Mouse (Mus musculus) B cell, adult 2 months (primary cell): ENCODE results near the gene Ubap1l.

Experiments used
- DNase-seq, 2 experiments: peaks; one replicate each; pipeline ENCODE4 v3.0.0; 2022

Gene Ubap1l

GRCm38 (mm10) chr9:65411326-65411725 is 50.5 kb downstream of the Ubap1l start:
- no peak for DNase-seq

GRCm38 (mm10) chr9:65417738-65418137 is 56.9 kb downstream of the Ubap1l start:
- DNase-seq, result no peak

- no peak for DNase-seq
Observed at GRCm38 (mm10) chr9:65419633-65420032, 58.8 kb downstream of the Ubap1l start.

GRCm38 (mm10) chr9:65422760-65423501 is 62.1 kb downstream of the Ubap1l start, which contains the start of gene Slc51b:
Gene Slc51b, minus strand, starts transcription at chr9:65422955.
- no peak for DNase-seq

GRCm38 (mm10) chr9:65424393-65424792 is 63.6 kb downstream of the Ubap1l start:
- DNase-seq, result no peak

GRCm38 (mm10) chr9:65427511-65427910 is 66.7 kb downstream of the Ubap1l start:
- no peak for DNase-seq

- no peak for DNase-seq
Observed at GRCm38 (mm10) chr9:65428003-65428402, 67.2 kb downstream of the Ubap1l start.
